Mouse (Mus musculus) layer of hippocampus, adult 9-10 months (tissue): ENCODE measurements around the gene BC035947.
"Not testable (repeated sequence)": the region's sequence is repeated elsewhere in the genome, so short reads cannot be mapped to it uniquely, and the experiment has no call there.

Experiments
- DNase-seq: peaks from one replicate; pipeline ENCODE4 v3.0.0; 2022; ENCODE audit warnings: low spot score

Gene BC035947

DNA sequence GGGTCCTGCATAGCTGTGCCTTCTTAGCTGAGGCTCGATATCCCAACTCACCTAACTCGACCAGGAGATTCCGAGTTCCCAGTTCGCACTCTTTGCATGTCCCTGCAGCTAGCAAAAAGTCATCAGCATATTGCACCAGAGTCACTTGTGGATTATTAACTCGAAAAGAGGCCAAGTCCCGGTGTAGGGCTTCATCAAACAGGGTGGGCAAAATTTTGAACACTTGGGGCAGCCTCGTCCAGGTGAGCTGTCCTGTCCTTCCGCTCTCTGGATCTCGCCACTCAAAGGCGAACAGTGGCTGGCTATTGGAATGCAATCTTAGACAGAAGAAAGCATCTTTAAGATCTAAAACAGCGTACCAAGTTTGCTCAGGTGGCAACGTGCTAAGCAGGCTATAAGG, 10.1 kb downstream of the BC035947 start:
- not testable (repeated sequence) for DNase-seq

DNA sequence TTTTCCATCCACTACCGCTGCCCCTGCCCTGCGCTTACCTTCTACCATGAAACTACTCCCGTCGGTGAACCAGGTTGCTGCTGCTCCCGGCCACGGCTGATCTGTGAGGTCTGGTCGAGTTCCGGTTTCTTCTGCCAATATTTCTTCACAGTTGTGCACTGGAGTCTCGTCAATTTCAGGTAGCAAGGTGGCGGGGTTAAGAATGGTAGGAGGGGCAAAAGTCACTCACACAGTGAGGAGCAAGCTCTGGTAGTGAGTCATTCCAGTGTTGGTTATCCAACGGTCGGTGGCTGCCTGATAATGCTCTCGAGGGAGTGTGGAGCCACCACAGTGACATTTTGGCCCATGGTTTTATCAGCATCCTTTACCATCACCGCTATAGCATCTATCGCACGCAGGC, 10.9 kb downstream of the BC035947 start:
- DNase-seq = no peak

DNA sequence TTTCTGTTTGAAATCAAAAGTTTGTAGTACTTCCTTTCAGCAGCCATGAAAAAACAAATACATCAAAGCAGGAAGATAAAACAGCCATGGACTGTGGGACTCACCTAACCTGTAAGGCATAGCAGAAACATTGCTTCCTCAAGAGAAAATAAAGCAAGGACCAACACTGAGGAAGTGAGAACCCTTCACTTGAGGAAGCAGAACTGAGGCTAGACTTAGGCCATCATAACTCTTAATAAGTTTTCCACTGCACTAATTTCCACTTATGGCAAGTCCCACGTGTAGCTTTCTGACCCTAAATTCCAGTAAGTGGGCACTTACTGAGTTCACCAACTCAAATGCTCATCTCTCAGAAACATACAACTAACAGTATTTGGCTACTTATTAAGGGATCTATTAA, 21.8 kb downstream of the BC035947 start:
- no peak for DNase-seq

DNA sequence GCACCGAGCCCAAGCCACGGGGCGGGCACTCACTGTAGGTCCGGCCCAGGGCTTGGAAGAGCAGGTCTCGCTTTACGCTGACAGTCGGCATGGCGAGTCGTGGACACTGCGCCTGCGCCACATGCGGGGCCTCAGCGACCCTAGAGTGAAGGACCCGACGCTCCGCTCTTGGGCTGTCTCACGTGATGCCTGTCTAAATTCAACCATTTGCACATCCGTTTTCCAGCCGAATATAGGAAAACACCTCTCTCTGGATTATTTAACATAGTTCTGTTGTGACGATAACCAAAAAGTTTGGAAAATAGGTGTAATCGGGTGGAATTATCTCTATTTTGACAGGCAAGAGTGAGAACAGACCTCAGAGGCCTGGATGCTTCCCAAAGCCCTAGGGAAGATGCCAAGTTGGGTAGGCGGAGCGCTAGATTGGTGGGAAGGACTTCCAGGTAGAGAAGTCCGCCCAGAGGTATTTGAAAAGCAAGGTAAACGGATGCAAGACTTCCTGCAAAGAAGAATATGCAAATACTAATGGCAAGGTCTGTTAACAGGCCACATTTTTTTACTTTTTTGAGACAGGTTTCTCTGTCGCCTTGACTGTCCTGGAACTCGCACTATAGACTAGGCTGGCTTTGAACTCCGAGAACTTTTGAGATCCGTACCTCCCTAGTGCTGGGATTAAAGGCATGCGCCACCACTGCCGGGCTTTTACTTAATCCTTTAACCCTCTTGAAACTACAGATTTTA, 23.0 kb downstream of the BC035947 start, which contains the start of gene Farsb:
Gene Farsb, minus strand, starts transcription at position 146 of the 741 bp plus-strand sequence.
- peak; percentile 96 for DNase-seq

DNA sequence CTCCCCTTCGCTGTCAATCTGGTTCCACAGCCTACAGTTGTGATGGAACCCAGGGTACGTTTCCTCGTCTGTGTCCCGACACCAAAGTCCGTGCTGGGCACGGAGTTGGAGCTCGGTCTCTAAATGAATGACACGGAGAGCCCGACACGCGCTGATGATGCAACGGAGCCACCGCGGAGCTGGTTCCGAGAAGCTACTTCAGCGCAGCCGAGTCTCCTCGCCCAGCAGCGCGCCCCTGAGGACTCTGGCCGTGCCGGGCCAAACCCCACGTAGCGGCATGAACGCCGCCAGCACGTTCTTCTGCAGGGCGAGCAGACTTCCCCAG, 23.6 kb downstream of the BC035947 start:
- DNase-seq = no peak

DNA sequence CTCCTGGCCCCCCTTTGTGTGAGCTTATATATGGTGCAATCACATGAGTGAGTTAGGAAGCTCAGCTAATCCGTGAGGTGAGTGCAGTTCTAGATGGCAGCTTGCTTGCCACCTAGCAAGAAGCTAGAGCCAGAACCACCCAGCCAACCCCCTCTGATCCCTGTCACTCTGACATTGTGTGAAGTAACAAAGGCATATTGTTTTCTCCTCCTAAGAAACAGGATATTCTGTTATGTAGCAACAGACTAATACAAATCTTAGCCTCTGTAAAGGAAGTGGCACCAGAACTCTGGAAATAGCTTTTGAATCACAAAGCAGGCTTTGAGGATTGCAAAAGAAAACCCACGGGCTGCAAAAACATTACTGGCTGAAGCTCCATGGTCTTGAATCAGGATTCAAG, 27.6 kb downstream of the BC035947 start:
- no peak for DNase-seq

DNA sequence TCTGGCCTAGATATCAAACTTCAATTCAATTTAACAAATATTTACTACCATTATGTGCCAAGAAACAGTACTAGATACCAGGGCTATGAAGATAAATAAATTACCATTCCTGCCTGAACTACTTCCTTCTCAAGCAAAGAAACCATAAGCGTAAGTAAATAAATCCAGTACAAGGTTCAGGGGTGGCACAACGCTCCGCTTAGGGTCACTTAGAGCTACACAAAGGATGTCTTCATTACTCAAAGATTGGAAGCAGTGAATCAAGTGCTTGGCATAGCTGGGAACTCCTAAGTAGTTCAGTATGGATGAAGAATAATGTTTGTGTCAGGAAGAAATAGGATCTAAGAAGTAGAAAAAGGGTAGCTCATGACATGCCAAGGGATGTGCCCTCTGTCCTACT, 28.5 kb downstream of the BC035947 start:
- no peak for DNase-seq

DNA sequence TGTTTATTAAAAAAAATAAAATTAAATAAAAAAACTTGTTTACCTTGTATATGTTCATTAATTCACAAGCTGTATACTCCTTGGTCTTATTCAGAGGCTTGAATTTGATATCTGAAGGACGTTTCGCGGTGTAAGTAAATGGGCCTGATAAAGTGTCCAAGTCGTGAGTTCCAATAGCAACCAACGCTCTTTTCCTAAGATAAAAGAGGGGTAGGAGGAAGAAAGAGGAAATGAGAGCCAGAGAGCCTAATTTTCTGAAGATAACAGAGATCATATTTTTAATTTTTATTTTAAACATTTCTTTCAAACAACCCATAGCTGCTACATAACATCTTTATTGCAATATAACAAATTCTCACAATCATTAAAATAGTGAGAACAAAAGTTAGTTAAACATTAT, 39.5 kb downstream of the BC035947 start:
- no peak for DNase-seq

DNA sequence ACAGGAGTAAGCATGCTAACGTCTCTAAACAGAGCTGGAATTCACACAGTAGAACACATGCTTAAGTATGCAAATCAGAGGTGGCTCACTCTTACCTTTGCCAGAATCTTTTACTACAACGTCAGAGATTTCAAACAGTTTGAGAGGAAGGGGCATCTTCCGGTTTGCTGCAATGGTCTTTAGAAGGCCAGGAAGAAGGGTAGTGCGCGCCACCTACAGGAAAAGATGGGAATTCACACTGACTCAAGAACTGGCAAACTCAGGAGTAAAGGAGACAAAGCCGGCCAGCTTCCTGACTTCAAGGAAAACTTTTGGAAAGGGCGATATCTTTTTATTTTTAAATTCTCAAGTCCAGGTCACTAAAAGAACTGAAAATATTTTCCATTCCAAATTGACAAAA, 57.3 kb downstream of the BC035947 start:
- no peak for DNase-seq

DNA sequence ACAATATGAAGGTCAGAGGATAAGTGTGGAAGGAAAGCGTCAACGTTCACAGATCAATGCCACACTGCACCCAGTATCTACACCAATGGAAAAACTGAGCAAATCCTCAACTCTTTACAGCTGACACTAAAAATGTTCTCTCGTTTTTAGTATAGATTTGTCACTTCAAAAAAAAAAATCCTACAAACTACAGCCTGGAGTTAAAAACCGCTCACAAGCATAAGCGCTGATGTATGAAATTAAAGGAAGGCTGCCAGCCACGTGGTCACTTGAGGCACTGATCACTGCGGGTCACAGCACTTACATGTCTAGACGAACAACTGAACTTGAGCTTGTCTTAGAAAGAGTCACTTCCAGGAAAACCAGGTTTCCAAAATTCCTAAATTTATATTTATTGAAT, 58.1 kb downstream of the BC035947 start:
- DNase-seq = no peak

DNA sequence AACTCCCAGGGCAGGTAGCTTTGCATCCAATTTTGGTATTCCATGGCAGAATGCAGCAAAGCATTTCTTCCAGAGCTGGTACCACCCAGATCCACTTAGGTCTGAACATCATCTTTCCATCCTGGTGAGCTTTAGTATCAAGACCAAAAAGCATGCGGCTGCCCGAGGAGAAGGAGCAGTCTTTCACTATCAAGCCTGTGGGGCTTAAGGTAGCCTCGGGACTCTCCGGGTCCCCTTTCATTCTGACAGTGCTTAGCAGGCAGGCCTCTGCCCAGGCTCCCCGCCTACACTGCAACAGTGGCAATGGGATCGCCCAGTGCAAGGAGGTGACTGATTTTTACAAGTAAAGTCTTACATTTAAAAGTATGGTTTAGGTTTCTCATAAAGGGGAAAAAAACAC, 59.4 kb downstream of the BC035947 start:
- DNase-seq = no peak

DNA sequence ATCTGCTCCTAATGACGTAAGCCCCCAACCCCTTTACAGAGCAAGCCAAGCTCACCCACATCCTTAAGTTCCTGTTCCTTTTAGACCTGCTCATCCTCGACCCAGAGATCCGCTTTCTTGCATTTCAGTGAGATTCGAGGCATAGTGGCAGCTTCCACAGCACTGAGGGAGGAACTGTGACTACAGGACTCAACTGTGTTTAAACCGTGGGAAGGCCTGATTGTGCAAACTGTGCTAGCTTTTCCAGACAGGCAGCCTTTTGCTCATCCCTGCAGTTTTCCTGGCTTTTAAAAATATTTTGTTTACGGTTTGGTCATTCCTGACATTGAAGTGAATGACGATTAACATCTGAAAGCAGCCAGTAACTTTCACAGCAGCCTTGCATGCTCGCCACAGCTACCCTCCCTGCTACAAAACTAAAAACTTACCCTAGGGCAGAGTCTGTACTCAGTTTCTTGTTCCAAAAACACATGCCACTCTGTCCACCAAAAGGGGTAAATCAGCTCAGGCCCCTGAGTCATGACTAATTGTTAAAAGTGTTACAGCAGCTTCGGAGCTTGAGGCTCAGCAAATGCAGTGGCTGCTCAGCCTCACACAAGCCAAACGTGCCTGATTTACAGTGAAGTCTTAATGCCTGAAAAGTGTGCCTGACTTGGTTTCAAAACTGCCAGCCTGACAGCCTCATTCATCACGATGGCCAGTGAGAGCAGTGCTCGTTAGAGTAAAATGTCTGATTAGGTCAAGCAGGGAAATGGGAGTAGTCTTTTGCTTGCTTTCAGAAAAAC, 60.7 kb downstream of the BC035947 start:
- DNase-seq = no peak

DNA sequence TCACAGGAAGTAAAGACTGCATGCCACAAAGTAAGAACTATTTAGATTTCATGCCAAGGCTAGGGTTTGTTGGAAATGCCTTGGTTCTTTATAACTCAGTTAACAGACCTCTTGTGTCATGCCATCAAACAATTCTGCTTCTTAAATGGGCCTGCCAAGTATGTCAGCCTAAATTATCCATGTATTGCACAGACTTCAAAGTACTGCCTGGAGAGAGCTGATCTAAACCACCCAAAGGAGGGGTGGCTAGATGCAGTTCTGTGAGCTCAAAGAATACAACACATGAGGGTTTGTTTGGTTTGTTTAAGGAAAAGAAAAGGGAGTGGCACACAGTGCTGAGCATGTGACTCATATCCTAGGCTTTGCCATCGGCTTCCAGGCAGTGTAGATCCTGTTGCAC, 63.9 kb downstream of the BC035947 start:
- DNase-seq = no peak
